Mouse (Mus musculus): Measurements from ENCODE around the gene Bloc1s6.

Bloc1s6 gene

DNA sequence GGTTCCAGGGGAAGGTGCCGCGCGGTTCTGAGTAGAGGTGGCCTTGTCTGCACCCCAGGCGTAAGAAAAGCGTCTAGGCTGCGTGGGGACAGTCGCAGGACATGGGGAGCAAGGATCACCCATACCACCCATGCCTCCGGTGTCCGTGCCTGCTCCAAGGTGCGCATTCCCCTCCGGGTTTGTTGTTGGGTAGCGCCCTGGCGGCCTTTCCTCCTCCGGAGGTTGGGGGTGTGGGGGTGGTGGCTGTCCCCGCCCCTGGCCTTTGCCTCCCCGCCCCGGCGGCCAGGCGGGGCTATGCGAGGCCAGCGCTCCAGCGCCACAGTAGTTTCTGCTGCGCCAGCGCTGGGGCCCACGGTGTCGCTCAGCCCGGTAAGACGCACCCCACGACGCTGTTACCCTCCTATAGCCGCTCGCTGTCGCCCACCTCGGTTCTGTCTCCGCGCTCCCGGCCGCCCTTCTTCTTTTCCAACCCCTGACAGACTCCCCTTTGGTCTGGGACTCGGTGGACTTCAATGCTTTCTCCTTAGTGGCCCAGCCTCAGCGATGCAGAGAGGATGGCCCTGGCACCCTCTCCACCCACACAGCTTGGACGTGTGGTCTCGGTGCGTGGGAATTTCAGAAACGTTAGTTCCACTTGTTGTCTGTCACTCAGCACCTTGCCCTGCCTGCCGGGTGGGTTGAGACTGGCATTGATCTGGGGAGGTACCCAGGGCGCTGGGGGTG, 26.9 kb downstream of the Bloc1s6 start, which contains the start of gene Sqor:
Gene Sqor, plus strand, starts transcription at position 167 of the 723 bp plus-strand sequence.
- DNase-seq (ENCODE audit: low read depth, low spot score), result no peak

DNA sequence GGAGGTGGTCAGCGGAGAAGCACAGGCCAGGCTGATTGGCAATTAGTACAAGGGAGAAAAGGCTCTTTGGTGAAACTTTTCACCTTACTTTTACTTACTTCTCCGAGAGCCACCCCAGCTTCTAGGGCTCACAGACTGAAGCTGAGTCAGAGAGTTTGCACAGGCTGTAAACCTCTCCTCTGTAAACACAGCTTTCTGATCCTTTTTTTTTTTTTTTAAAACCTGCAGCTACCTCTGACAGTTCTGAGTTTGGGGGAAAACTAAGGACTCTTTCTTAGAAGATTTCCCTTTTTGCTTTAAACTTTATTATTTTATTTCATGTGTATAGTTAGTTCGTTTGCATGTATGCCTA, 27.5 kb downstream of the Bloc1s6 start:
- no peak for DNase-seq (ENCODE audit: low read depth, low spot score)

DNA sequence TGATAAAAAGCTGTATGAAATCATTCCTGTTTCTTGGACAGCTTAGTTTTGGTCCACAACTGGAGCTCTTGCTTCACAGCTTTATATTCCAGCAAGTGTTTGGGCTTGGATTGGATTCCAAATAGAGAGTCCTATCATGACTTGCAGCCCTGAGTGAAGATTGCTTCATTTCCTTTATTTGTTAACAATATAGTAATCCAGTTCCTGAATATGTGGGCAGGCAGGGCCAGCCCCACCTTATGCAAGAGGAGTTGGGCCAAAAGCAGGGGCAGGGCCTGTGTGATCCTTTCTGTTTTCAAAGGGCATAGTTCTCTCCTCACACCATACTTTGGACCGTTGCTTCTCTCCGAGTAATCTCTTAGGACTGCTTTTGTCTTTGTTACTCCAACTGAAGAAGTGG, 32.7 kb downstream of the Bloc1s6 start:
- no peak for DNase-seq (ENCODE audit: low read depth, low spot score)

DNA sequence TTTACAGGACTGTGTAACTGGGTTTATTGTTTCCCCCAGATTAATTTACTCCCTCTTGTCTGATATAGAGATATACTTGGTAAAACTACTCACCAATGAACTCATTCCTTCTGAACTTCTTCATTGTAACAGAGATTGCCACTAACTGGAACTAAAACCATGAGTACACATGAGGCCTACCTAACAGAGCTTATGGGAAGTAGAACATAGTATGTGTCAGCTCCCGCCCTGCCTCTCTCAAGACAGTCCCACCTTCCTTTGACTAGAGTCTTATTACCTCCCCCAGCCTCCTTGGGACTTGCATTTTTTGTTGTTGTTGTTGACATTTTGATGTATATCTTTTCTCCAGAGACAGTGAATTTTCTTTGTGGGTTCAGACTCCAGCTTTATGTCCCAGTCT, 34.6 kb downstream of the Bloc1s6 start:
- DNase-seq (ENCODE audit: low read depth, low spot score), result no peak

DNA sequence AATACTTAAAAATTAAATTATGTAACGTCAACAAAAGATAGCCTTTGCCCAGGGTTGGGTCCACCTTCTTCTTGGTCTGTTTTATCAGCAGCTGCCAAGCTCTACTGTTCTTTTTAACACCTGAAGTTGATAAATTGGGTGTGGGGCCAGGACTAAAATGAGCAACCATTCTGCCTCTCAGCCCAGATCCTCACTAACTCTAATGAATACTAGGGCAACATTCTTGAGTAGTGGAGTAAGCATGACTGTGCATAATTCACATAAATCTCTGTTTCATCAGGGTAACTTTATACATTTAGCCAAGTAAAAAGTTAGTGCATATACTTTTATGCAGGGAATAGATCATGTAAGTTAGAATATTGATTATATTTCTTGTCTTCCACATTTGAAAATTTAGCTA, 37.2 kb downstream of the Bloc1s6 start:
- no peak for DNase-seq (ENCODE audit: low read depth, low spot score)

DNA sequence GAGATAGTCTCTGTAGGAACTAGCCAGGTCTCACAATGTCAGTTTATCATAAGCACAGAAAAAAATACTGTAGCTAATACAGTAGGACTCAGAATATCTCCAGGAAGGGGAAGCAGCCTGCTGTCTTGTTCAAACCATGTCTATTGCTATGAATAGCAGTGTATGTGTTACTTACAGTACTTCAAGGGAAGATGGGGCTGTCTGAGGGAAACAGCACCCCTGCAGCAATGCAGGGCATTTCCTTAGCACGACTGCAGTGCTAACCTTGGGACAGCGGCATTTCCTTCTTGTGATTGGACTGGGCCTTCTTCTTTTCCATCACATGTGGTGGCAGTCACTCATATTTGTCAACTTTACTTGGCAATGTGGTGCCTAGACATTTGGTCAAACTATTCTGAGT, 38.5 kb downstream of the Bloc1s6 start:
- DNase-seq (ENCODE audit: low read depth, low spot score), result no peak

DNA sequence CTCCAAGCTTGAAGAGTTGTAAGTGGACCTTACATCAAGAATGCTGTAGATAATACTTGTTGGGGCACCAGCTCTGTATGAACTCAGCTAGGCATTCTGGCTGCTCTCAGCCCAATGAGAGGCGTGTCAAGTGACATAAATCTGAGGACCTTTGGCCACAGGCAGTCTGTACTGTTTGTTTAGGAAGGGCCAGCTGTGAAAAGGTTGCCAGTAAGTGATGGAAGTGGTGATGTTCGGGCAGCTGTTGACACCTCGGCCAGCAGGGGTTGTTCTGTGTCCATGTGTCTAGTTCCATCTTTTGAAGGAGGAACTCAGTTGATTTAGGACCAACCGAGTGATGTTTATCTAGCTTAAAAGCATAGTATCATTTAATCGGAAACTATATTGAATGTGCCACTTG, 41.7 kb downstream of the Bloc1s6 start:
- DNase-seq (ENCODE audit: low read depth, low spot score), result no peak

DNA sequence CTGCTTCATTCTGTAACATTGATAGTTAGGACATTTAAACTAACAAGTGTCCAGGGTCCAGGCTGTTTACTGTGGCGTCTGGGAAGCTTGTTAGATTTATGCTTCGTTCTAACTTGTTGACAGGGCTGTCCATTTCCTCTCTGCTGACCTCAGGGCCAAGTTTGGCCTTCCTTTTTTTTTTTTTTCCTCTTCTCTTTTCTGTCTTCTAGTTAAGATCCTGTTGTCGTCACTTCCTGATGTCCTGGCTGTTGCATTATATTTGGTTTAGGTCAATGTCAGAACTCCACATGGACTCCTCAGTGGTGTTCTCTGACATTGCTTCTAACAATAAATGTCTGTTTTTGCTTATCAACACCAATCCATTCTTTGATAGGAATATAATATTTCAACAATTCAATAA, 42.1 kb downstream of the Bloc1s6 start:
- no peak for DNase-seq (ENCODE audit: low read depth, low spot score)

DNA sequence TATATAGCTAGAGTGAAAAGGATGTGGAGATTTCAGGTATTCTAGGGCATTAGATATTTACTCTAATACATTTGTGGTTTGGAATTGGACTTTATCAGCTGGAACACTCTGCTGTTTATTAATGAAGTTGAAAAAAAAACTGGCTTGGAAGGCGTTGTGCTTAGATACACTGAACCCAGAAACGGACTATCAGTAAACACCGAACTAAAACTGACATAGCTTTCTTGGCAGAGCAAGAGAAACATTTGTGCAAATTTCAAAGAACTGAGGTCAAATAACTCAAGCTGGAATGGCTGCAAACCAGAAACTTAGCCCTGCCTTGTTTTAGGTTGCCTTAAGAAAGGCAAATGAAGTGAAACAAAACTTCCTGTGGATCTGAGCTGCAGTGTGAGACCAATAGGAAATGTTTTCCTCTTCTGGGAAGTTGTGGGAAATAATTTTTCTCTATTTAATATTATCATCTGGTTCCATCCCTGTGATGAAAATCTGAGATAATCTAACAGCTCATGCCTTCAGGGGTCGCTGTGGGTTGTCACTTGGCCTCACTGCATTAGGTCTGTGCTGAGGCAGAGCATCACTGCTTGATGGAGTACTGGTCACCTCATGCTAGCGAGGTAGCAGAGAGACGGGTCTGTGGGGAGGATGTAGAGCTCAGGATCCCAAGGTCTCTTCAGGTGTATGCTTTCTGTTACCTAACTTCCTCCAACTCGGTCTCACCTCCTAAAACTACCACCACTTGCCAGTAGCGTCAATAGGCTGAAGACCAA, 43.5 kb downstream of the Bloc1s6 start:
- no peak for DNase-seq (ENCODE audit: low read depth, low spot score)

DNA sequence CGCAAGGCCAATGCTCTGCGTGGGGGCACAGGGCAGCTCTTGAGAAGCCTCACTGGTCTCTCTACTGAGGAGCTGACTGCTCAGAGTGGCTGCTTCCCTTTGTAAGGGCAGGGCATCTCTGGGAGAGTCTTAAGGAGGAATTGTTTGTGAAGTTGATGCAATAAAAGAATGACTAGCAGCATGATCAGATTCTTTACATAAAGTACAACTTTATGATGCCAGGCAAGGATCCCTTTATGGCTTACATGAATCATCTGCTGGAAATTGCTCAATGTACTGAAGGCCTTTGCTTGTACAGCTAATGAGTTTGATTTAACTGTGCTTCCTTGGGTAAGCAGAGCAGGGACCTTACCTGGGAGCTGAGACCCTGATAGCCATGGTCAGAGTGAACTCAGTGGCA, 45.4 kb downstream of the Bloc1s6 start:
- DNase-seq (ENCODE audit: low read depth, low spot score), result no peak

DNA sequence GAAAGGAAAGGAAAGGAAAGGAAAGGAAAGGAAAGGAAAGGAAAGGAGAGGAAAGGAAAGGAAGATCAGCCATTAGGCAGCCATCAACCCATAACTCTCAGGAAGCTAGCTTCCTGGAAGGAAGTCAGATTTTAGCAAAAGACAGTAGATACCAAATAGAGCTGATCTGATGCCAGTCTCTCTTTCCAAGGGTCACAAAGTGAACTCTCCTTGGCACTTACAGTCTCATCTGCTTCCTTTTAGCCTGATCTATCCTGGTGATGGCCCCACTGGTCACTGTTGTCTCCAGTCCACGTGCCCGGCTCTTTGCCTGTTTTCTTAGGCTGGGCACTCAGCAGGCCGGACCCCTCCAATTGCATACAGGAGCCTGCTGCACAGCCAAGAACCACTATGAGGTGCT, 46.4 kb downstream of the Bloc1s6 start:
- DNase-seq (ENCODE audit: low read depth, low spot score), result no peak

DNA sequence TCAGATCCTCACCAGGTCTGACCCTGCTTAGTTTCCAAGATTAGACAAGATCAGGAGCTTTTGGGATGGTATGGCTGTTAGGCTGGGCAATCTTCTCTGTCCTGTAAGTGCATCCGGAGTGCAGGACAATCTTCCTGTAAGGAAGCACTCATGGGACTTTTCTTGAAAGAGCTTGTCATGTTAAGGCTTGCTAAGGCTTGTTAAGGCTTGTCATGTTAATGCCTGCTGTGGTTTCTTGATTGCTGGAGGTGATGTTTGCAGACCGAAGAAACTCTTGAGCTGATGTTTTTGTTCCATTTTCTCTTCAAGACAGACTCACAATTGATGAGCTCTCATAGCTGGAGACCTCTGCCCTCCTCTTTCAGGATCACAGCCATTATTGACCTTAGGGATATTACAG, 47.9 kb downstream of the Bloc1s6 start:
- DNase-seq (ENCODE audit: low read depth, low spot score), result no peak

DNA sequence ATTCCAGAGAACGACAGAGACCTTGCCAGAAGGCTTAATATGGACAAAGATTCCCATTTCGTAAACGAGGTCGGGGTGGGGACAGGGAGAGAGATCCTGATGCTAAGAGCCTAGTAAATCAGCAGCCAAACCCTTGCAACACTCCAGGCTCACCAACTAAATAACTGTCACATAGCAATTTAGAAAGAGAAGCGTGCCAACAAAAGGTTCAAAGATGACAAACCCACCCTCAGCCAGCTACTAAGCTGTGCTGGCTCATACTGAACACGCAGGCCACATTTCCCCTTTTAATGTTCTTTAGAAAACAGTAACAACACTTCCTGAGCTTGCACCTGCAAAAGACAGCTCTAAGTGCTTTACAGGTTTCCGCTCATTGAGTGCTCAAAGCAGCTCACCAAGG, 51.0 kb downstream of the Bloc1s6 start:
- DNase-seq (ENCODE audit: low read depth, low spot score), result no peak

DNA sequence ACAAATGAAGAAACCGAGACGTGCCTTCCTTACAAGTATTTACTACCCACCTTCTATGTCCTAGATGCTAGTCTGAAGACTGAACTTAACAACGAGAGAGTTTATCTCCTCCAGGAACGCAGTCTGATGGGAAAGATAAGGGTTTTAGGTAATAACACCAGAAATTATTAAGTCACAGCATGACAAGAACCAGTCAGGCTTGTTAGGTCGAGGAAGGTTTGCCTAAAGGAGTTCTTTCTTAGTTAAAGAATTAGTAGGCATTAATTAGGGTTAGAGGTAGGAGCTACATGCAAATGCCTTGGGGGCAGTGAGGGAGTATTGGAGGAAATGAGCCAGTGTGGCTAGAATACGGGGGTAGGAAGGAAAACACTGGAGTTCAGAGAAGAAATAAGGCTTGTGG, 51.4 kb downstream of the Bloc1s6 start:
- DNase-seq (ENCODE audit: low read depth, low spot score), result no peak

All from brain, embryonic 18.5 days (tissue).